Mouse (Mus musculus) forebrain, embryonic 14.5 days (tissue): ENCODE measurements around the gene Gm37419. TPM values are rescaled to one million over a fixed set of nuclear protein-coding genes. Genes with fewer than 3 reads are reported as not detected.
A peak's percentile ranks its signal among the peaks of the same experiment; 100 is the strongest.

Experiments
- ATAC-seq: fragments of 200-750 bp; cut with Nextera tagmentation; 2 replicates; pipeline ENCODE4 v1.8.0; 2017; ENCODE audit warnings: mild to moderate bottlenecking, moderate library complexity
- DNase-seq: peaks from one replicate; pipeline ENCODE4 v3.0.0-alpha.2; 2015; ENCODE audit warnings: low spot score
- H3K27ac ChIP-seq: fragments of 300-500 bp; sonication (generic); 2 replicates; pipeline ENCODE4 v1.5.1; 2014; ENCODE audit warnings: low read depth, mild to moderate bottlenecking, control low read depth, low read length, moderate library complexity
- H3K27me3 ChIP-seq: fragments of 300-500 bp; sonication (generic); replicated peaks from 2 replicates; pipeline ENCODE4 v1.6.1; 2014; ENCODE audit warnings: low read length, control low read depth, mixed read lengths; ENCODE audit not compliant: control insufficient read depth, insufficient read depth
- H3K36me3 ChIP-seq: fragments of 300-500 bp; sonication (generic); 2 replicates; pipeline ENCODE4 v1.6.1; 2014; ENCODE audit warnings: low read length, control low read depth; ENCODE audit not compliant: control insufficient read depth, insufficient read depth
- H3K4me1 ChIP-seq: fragments of 300-500 bp; sonication (generic); 2 replicates; pipeline ENCODE4 v1.6.1; 2014; ENCODE audit warnings: antibody characterized with exemption, low read length, control low read depth; ENCODE audit not compliant: control insufficient read depth, insufficient read depth
- H3K4me2 ChIP-seq: fragments of 300-500 bp; sonication (generic); 2 replicates; pipeline ENCODE4 v1.6.1; 2014; ENCODE audit warnings: mild to moderate bottlenecking, control low read depth, low read length
- H3K4me3 ChIP-seq: fragments of 300-500 bp; sonication (generic); 2 replicates; pipeline ENCODE4 v1.5.1; 2014; ENCODE audit warnings: low read depth, low read length, control low read depth
- H3K9ac ChIP-seq: fragments of 300-500 bp; sonication (generic); 2 replicates; pipeline ENCODE4 v1.6.1; 2014; ENCODE audit warnings: mild to moderate bottlenecking, low read length, control low read depth, moderate library complexity
- H3K9me3 ChIP-seq: fragments of 300-500 bp; sonication (generic); replicated peaks from 2 replicates; pipeline ENCODE4 v1.6.1; 2016; ENCODE audit warnings: low read length, control low read depth, mixed read lengths; ENCODE audit not compliant: control insufficient read depth
- WGBS: fragments of 180-500 bp; shearing (Covaris S2); extraction: QIAGEN DNeasy Blood & Tissue Kit; methylation state at CpG from one replicate; pipeline ENCODE4 v1.1.7; 2014; 5-methylcytosine and 5-hydroxymethylcytosine counted together
- polyA plus RNA-seq: library from polyadenylated mRNA; unstranded; fragments of >200 nt; fragmentation: Nextera tagmentation; extraction: Ambion mirVana; gene quantifications from 2 replicates; pipeline ENCODE4 v1.2.1, GENCODE M21; 2014

The Gm37419 gene
- polyA plus RNA-seq, 1 experiment from 2014 or later, result not detected

DNA sequence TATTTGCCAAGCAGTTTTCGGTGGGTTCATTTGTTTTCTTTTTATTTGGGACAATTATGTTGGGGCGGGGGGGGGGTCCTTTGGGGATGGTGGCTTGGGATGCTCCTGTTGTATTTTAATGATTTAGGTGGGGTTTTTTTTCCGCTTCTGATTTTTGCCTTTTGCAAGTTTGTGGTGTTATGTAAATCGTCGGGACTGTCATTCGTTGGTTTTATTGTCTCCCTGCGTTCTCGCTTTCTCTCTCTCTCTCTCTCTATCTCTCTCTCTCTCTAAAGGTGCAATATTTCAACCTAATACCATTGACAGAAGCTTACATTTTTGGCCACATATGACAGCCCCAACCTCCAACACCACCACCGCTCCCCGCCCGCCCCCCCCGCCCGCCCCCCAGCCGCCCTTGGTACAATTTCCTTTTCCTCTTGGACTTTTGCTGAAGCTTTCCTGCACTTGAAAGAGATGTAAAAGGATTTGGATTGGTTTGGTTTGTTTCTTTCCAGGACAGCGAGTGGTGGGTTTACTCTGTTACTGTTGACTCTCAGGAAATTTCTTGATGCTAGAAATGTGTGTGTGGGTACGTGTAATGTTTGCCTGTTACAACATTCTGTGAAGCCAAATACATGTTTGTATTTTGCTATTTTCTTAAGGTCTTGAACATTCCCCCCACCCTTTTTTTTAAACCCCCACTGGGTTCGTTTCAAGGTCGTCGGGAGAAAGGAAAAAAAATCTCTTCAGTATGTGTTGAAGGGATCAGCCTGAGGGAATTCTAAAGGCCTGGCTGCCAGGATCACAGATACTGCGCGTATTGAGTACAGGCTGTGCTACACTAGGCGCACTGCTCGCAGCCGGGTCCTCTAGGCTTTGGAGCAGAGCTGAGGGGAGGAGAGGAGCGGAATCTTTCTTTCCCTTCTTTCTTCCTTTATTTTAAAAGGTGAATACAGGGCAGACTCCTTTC, 1.2 kb downstream of the Gm37419 start:
- no peaks in the 10 kb centered on the region for H3K27me3 ChIP-seq
- H3K4me1 ChIP-seq, result peaks cover 21% of the 10 kb centered on the region
- DNase-seq (peak; percentile 80), ATAC-seq (0 out of 2 replicates have a peak, but pooled peaks have one; percentile 37)
- H3K36me3 ChIP-seq, result no peaks in the 10 kb centered on the region
- peak overlapping the region; percentile 88 for H3K4me2 ChIP-seq
- WGBS, result 1% methylated on average over 25 of the region's 25 CpGs
- H3K9me3 ChIP-seq, result no peaks in the 10 kb centered on the region
- peak overlapping the region; percentile 98 for H3K27ac ChIP-seq
- H3K9ac ChIP-seq, result peak overlapping the region; percentile 88
- peak overlapping the region; percentile 72 for H3K4me3 ChIP-seq

- ATAC-seq (no peak), DNase-seq (peak; percentile 10)
- Histone ChIP-seq H3K27ac (peak overlapping the region; percentile 98), H3K4me2 (peak overlapping the region; percentile 88), H3K9ac (peak overlapping the region; percentile 88), H3K27me3 (no peaks in the 10 kb centered on the region), H3K4me3 (peak overlapping the region; percentile 72), H3K9me3 (no peaks in the 10 kb centered on the region), H3K4me1 (peaks cover 16% of the 10 kb centered on the region), H3K36me3 (no peaks in the 10 kb centered on the region)
- WGBS, result 23% methylated on average over 11 of the region's 11 CpGs
Observed at GRCm38 (mm10) chr16:23990161-23990970, 2.1 kb downstream of the Gm37419 start.

GRCm38 (mm10) chr16:23991170-23991569, 2.9 kb downstream of the Gm37419 start:
- WGBS, result 1% methylated on average over 4 of the region's 4 CpGs
- Histone ChIP-seq H3K4me1 (peaks cover 13% of the 10 kb centered on the region; the same call in 1 of the 2 replicates), H3K9me3 (no peaks in the 10 kb centered on the region), H3K27ac (no peak overlapping the region), H3K4me3 (peak overlapping the region; percentile 72; the same call in 1 of the 2 replicates), H3K4me2 (peak overlapping the region; percentile 88; the same call in 1 of the 2 replicates), H3K27me3 (no peaks in the 10 kb centered on the region), H3K9ac (no peak overlapping the region), H3K36me3 (no peaks in the 10 kb centered on the region)
- ATAC-seq (no peak), DNase-seq (peak; percentile 86)

DNA sequence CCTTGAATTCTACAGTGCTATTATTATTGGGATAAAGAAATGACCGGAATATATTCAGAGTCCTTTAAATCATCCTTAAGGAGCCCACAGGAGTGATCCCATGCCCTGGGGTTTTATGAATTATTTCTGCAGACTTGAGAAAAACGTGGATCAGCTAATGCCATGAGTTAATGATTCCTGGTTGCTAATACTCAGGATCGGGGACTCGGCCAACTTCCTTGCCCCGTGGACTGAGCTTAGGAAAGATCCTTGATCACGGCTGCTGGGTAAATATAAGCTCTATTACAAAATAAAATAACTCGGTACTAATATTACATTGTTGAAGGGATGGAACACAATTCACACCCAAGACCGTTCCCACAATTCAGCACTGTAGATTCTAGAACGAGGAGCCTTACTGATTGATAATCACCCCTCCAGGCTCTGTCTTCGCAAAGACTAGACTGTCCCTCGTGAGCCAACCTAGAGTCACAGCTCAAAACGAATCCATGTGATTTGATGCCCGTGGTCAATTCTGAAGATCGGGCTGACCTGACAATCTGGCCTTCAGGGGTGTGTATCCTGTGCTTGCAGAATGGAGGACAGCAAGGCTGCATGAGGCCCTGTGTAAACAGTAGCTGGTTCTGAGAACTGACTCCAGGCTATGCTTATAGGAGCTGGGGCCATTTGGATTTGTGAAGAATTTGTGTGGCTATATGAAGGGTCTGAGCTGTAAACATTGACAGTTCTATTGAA, 3.7 kb downstream of the Gm37419 start:
- no peaks in the 10 kb centered on the region for H3K9me3 ChIP-seq
- ATAC-seq (no peak), DNase-seq (no peak)

GRCm38 (mm10) chr16:23993351-23994321, 5.4 kb downstream of the Gm37419 start:
- DNase-seq (no peak), ATAC-seq (no peak)
- Histone ChIP-seq H3K27me3 (no peaks in the 10 kb centered on the region), H3K36me3 (no peaks in the 10 kb centered on the region), H3K4me3 (no peak overlapping the region), H3K27ac (no peak overlapping the region), H3K4me1 (peaks cover 10% of the 10 kb centered on the region; the same call in 1 of the 2 replicates), H3K4me2 (no peak overlapping the region), H3K9ac (no peak overlapping the region), H3K9me3 (no peaks in the 10 kb centered on the region)
- 66% methylated on average over 17 of the region's 17 CpGs for WGBS

More for the DNA sequence above, 3.7 kb downstream of the Gm37419 start:
- no peak overlapping the region for H3K27ac ChIP-seq
- no peaks in the 10 kb centered on the region for H3K27me3 ChIP-seq
- peaks cover 10% of the 10 kb centered on the region; the same call in 1 of the 2 replicates for H3K4me1 ChIP-seq
- no peaks in the 10 kb centered on the region for H3K36me3 ChIP-seq
- no peak overlapping the region for H3K9ac ChIP-seq
- H3K4me3 ChIP-seq, result no peak overlapping the region
- WGBS, result 88% methylated on average over 14 of the region's 14 CpGs
- H3K4me2 ChIP-seq, result no peak overlapping the region

GRCm38 (mm10) chr16:23996342-23996741, 8.1 kb downstream of the Gm37419 start:
- Histone ChIP-seq H3K27me3 (no peaks in the 10 kb centered on the region), H3K27ac (no peak overlapping the region), H3K9ac (no peak overlapping the region), H3K4me1 (no peaks in the 10 kb centered on the region), H3K4me2 (no peak overlapping the region), H3K9me3 (no peaks in the 10 kb centered on the region), H3K4me3 (no peak overlapping the region), H3K36me3 (no peaks in the 10 kb centered on the region)
- DNase-seq (no peak), ATAC-seq (no peak)
- WGBS, result 92% methylated on average over 7 of the region's 7 CpGs

GRCm38 (mm10) chr16:23997228-23997627, 8.9 kb downstream of the Gm37419 start:
- no peak for ATAC-seq
- Histone ChIP-seq H3K4me1 (no peaks in the 10 kb centered on the region), H3K4me2 (no peak overlapping the region), H3K9me3 (no peaks in the 10 kb centered on the region), H3K9ac (no peak overlapping the region), H3K27ac (no peak overlapping the region), H3K4me3 (no peak overlapping the region), H3K27me3 (no peaks in the 10 kb centered on the region), H3K36me3 (no peaks in the 10 kb centered on the region)
- 91% methylated on average over 3 of the region's 3 CpGs for WGBS
- no peak for DNase-seq
